ENCODE assay signal across 8 mouse cellular contexts in genomic region chr4:63544494-63545230, GRCm38 (mm10). TPM values are rescaled to one million over a fixed set of nuclear protein-coding genes. Genes with fewer than 3 reads are reported as not detected.
DNase-seq lines count a peak whose midpoint lies in the region; ATAC-seq lines count a peak whose summit lies in the region.

Atp6v1g1 (plus strand) TSS chr4:63544772.

- peaks cover 50% of the 10 kb centered on the region for H3K79me2 ChIP-seq in macrophage (ENCODE audit: inconsistent target)

- peak within 1 kb of the TSS; percentile 88 for H3K27ac ChIP-seq in hindbrain, embryonic 14.5 days
- H3K27ac ChIP-seq in macrophage: peak within 1 kb of the TSS; percentile 85

- peaks cover 17% of the 10 kb centered on the region for H3K36me3 ChIP-seq in hindbrain, embryonic 14.5 days (replicated peaks; ENCODE audit: control insufficient read depth, insufficient read depth)
- H3K36me3 ChIP-seq in macrophage (ENCODE audit: inconsistent target): peaks cover 12% of the 10 kb centered on the region; the same call in 1 of the 2 replicates

- H3K4me2 ChIP-seq in hindbrain, embryonic 14.5 days (replicated peaks): peak within 1 kb of the TSS; percentile 70

- H3K4me1 ChIP-seq in hindbrain, embryonic 14.5 days (replicated peaks; ENCODE audit: control insufficient read depth, insufficient read depth, low read length): peaks cover 24% of the 10 kb centered on the region

- H3K4me3 ChIP-seq in hindbrain, embryonic 14.5 days (replicated peaks; ENCODE audit: low read length): peak within 1 kb of the TSS; percentile 94
- H3K4me3 ChIP-seq in macrophage (ENCODE audit: inconsistent target): peak within 1 kb of the TSS; percentile 94

- peak; percentile 97 for ATAC-seq in hindbrain, embryonic 14.5 days (ENCODE audit: low FRiP score)

- no peaks in the 10 kb centered on the region for H3K27me3 ChIP-seq in hindbrain, embryonic 14.5 days (ENCODE audit: control insufficient read depth, insufficient read depth, low read length)

- peak; percentile 94 for DNase-seq in R1 (ENCODE audit: low read depth, low spot score)
- DNase-seq in cerebellum, postnatal 14 days: peak; percentile 95 to 96
- DNase-seq in frontal cortex, postnatal 25 days (ENCODE audit: low spot score in 2 of 2): peak; percentile 85 to 93
- DNase-seq in hindbrain, embryonic 14.5 days (ENCODE audit: low spot score): peak; percentile 93
- DNase-seq in left cerebral cortex, adult 18-20 months (ENCODE audit: low spot score in 2 of 2): peak; percentile 91 to 95
- DNase-seq in right cerebral cortex, adult 18-20 months: peak; percentile 95
- DNase-seq in urinary bladder, postnatal 10 days (ENCODE audit: low spot score): peak; percentile 77

- no peaks in the 10 kb centered on the region for H3K9me3 ChIP-seq in hindbrain, embryonic 14.5 days (ENCODE audit: control insufficient read depth, low read length)

- 0% methylated on average over 54 of the region's 57 CpGs for WGBS in hindbrain, embryonic 14.5 days
- WGBS in macrophage (ENCODE audit: missing documents): under 1% methylated on average over 45 of the region's 57 CpGs

- peak within 1 kb of the TSS; percentile 95 for H3K9ac ChIP-seq in hindbrain, embryonic 14.5 days

RNA-seq across cellular contexts. Expression of gene Atp6v1g1, which starts in this region (rescaled TPM):
- 409 and 428 TPM in 2 replicates for polyA plus RNA-seq in hindbrain, embryonic 14.5 days (2014; fragmentation: Nextera tagmentation; extraction: Ambion mirVana)
- 100 to 1,000 TPM; 143 to 157 TPM for total RNA-seq in left cerebral cortex, adult 18-20 months (2021)
- total RNA-seq in macrophage (2018; cell fraction: chromatin; rRNA removed): 10 to 100 TPM; 17.0 to 81.5 (median 42.8) TPM
- 100 to 1,000 TPM; 307 to 552 (median 416) TPM for total RNA-seq in macrophage (2018; cell fraction: cytosol; rRNA removed)
- 100 to 1,000 TPM in 16 of 26 experiments, 10 to 100 TPM in 10; 74.2 to 180 (median 114) TPM for total RNA-seq in macrophage (2018; cell fraction: nucleus; rRNA removed)
- polyA plus RNA-seq in macrophage (2018): 355 to 475 TPM (median 452 TPM) in 3 replicates

Comparison
In these comparisons a context has a peak if more than half of its experiments do, and no peak if none do; other contexts are left out.
1. Peak in every context shown above with its lines: DNase-seq, ATAC-seq, H3K4me3 ChIP-seq and H3K27ac ChIP-seq.